Mouse (Mus musculus) erythroid progenitor cell, adult 5-6 weeks (primary cell): Measurements from ENCODE around the gene Gm29609. TPM values are rescaled to one million over a fixed set of nuclear protein-coding genes. Genes with fewer than 3 reads are reported as not detected.

Experiments
- ATAC-seq: replicated peaks from 2 replicates; pipeline ENCODE4 v1.8.0; 2016; ENCODE audit warnings: moderate number of reproducible peaks, mild to moderate bottlenecking, moderate TSS enrichment, inconsistent platforms; ENCODE audit not compliant: poor library complexity, low FRiP score, severe bottlenecking
- total RNA-seq, 2 experiments: library from RNA; stranded (forward) in 1 of 2; stranded (reverse) in 1 of 2; fragments of 150-400 nt in 1 of 2; fragments of 186-747, 209-891 nt in 1 of 2; gene quantifications; 2 replicates each; pipeline versions ENCODE4 v1.2.3 to v1.2.4; 2015 to 2017; ENCODE audit warnings: low replicate concordance in 2 of 2

Gene Gm29609
- total RNA-seq, 2 experiments from 2014 or later: 4.6 TPM; not detected in 1

DNA sequence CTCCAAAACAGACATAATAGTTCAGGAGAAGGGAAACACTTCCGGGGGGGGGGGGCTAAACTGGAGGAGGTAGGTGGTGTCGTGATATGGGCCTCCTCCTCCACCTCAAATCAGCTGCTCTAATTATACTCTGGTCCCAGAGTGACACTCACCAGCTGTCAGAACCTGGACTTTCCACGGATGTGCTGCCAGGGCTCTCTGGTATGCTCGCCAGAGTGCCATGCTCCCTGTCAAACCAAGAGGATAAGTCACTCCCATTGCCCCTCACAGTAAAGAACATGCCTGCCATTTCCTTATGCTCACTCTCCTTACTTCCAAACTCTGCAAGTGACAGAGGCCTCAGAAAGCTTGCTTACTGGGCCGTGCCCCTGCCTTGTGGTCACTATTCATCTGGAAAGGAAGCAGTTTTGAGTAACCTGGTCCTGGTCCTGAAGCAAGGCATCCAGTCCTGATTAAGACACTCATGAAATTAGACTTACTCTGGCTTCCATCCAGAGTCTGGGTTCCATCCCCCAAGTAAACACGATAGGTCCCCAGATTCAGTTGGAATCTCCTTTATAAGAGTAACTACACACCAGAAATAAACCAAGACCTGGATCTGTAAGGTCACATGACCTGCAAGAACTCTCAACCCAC, 26.1 kb downstream of the Gm29609 start:
- ATAC-seq: peak; percentile 6; the same call in 1 of the 2 replicates

DNA sequence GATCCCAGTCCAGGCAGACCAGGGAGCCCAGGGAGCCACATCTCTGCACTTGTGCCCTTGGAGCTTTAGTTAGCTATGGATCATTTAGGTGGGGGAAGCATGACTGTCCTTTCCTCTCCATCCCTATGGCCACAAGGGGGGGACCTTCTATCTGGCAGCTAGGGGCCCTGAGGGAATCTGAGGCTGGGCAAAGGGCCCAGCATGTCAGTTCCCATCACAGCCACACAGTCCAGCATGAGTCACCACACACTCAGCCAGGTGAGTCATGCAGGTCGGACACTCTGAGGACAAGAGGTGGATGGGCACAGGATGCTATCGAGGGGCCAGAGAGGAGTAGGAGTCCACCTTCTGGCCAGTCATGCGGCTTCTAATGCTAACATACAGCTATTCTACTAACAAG, 28.0 kb downstream of the Gm29609 start:
- no peak for ATAC-seq

DNA sequence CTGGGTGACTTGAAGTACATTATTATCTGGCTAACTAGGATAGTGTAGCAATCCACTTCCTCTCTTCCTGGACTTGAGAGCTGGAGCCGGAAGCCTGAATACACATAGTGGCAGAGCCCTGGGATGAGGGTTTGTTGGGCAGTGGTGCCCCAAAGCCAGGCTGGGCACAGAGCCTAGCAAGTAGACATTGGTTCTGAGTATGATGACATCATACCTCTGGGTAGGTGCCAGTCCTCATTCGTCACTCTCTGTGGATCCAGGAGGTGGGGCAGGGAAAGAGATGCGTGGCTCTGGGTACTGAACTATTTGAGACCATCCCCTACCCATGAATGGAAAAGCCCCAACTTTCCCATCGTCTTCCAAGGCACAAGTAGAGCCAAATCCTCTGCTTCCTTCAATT, 29.9 kb downstream of the Gm29609 start:
- no peak for ATAC-seq

DNA sequence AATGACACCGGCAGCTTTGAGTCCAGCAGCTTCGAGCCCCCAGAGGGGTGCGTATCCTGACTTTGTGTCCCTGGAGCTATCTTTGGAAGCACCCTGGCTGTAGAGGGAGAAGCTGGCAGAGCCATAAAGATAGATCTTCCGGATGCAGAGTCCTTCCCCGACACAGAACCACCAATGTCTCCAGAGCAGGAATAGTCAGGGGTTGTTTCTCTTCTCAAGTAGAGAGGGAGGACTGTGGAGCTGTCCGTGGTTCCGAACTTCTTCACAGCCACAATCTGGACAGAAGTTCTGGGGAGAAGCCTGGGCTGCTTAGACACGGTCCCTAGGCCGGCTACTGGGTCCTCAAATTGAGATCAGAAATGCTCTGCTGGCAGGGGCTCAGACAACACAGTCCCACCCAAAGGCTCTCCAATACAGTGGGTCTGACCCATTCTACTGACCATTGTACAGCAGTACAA, 40.7 kb downstream of the Gm29609 start:
- ATAC-seq: no peak

DNA sequence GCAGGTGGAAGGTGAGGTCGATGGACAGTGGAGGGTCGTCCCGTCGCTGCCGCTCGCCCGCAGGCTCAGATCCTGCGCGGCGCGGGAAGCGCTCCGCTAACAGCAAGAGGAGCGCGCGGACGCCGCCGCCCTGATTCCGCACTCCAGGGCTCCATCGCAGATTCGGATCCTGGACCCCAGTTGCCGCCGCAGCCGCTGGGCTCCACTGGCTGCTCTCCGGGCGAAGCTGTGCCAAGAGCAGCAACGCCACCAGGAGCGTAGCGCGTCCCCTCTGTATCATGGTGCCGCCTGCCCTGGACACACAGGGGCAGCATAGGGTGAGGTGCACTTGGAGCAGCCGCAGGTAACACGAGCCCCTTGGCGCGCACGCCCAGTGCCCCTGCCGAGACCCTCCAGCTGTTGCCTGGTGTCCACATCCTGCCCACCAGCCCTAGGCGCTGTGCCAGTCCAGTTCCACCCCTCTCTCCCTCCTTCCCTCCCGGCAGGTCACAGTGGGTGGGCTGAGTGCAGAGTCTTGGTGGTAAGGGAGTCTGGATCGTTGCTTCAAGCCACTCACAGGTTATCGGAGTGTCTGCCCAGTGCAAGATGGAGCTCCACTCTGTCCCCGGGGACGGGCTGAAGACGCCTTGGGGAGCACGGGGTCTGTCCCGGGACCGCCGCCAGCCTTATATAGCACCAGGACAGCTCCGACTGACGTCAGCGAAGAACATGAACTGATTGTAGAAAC, 41.3 kb downstream of the Gm29609 start, which contains the start of gene Ucn:
TSS of gene Ucn (minus strand) at position 589 of the 727 bp plus-strand sequence.
- ATAC-seq: no peak

DNA sequence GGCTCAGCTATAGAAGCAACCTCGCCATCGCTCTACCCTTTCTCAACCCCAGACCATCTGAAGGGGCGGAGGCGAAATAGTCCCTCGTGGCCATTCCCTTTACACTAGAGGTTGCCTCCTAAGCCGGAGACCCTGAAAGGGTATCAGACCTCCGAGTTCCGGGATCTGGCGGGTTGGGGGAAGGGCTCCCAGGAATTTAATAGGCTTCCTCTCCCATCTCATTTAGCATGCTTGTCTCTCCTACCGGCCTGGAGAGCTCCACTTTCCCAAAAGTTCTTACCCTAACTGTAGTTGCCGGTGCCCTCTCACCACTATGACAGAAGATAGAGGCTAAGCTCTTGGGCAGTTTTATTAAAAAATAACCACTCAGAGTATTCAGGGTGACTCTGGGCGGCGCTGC, 42.1 kb downstream of the Gm29609 start:
- no peak for ATAC-seq

DNA sequence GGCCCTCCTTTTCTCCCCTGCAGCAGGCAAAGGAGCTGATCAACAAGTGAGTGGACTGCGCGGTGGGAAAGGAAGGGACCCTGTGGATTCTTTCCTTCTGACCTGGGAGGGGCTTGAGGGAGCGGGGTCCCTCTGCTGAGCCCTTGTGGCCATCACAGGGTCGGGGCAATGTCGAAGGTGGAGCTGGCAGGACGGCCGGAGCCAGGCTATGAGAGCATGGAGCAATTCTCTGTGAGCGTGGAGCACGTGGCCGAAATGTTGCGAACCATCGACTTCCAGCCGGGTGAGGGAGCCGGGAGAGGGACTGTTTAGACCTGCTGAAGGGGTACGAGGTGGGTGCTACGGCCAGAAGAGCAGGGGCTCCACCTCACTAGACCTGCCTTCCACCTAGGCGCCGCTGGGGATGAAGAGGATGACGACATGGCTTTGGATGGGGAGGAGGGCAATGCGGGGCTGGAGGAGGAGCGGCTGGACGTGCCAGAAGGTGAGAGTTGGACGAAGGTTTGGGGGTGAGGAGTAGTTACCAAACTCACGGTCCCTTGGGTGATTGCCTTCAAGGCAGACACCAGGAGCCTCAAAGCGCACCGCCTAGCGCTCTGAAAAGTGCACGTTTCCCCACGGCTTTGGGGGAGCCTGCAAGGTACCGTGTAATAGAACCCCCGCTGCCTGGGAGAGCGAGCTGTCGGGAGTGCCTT, 42.8 kb downstream of the Gm29609 start:
- ATAC-seq: no peak

DNA sequence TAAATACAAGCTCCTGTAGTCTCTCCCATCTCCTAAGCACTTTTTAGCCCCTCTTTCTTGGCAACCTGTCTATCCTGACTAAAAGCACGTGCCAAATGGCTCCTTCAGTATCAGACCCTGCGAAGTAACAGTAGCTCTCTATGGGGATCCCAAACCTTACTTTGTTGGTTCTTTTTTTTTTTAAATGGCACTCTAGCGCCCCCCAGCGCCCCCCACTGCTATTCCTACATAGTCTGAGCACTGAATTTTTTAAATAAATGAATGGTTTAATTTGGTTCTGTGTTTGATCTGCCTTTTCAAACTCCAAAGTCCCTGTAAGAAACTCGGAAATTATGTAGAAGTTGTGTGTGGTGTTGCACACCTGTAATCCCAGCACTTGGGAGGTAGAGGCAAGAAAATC, 53.7 kb downstream of the Gm29609 start:
- ATAC-seq: no peak

DNA sequence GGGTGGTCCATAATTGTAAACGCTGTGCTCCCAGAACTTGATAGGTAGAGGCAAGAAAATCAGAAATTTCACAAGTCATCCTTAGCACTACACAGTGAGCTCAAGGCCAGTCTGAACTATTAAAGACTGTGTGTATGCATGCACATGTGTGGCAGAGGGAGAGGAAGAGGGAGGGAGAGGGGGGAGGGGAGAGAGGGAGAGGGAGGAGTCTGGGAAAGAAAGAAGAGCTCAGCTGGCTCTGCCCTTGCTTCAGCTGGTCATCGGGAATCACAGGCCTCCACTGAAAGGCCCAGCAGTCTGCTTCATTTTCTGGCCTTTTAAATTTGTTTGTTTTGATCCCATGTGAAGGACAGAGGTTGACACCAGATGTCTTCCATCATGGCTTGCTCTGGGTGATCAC, 56.2 kb downstream of the Gm29609 start:
- no peak for ATAC-seq

DNA sequence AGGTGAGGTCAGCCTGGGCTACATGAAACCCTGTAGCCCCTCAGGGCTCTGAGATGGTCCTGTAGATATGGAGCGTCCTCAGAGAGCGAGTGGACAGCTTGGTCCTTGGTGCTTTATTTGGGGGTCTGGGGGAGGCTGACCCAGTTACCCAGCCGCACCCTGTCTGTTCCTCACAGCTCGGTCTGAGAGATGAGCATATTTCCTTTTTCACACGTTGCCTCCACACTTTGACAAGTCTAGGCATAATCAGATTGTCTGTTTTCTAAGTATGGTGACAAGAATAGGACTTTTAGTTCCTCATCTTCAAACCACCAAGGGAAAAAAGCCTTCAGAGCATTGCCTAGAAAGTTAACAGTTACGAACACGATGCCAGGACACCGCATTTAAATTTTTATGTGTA, 58.6 kb downstream of the Gm29609 start:
- no peak for ATAC-seq

DNA sequence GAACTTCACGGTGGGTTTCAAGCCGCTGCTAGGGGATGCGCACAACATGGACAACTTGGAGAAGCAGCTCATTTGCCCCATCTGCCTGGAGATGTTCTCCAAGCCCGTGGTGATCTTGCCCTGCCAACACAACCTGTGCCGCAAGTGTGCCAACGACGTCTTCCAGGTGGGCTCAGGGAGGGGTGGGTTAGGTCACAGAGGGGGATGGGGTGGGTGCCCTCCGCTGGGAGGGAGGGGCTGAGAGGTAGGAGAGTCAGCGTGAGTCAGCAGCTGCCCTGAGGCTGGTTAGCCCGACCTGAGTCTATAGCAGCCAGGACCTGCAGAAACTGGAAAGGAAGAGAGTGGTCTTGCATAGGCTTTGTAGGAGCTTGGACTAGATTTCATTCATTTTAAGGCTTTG, 62.8 kb downstream of the Gm29609 start:
- ATAC-seq: no peak

DNA sequence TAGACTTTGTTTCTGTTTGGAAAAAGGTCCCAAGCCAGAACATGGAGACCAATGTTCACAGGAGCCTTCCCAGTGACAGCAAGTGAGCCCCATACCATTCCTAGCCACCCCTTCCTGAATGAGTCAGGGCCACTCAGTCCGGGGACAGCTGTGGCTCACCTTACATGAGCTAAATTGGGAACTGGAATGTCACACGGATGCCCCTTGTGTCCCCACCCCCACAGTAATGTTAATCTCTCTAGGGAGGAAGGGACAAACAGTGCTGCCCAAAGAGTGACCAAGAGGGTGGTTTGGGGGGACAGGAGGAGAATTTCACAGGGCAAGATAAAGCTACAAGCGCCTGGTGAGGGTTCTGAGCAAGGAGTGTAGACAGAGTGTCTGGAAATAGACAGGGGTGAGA, 63.4 kb downstream of the Gm29609 start, which contains the start of gene Trim54:
TSS of gene Trim54 (plus strand) at position 359 of the 400 bp plus-strand sequence.
- ATAC-seq: no peak

DNA sequence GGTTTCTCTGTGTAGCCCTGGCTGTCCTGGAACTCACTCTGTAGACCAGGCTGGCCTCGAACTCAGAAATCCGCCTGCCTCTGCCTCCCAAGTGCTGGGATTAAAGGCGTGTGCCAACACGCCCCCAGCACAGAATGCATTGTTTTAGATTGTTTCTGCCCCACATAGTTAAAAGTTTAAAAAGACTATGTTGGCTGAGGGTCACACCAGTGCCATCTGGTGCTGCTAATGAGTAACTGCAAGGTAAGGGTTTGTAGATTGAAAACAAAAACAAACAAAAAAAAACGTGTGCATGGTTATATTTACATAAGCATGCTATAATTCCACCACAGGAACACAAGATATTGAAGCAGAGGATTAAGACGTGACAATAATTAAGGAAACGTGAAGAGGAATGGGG, 68.9 kb downstream of the Gm29609 start:
- ATAC-seq: no peak

DNA sequence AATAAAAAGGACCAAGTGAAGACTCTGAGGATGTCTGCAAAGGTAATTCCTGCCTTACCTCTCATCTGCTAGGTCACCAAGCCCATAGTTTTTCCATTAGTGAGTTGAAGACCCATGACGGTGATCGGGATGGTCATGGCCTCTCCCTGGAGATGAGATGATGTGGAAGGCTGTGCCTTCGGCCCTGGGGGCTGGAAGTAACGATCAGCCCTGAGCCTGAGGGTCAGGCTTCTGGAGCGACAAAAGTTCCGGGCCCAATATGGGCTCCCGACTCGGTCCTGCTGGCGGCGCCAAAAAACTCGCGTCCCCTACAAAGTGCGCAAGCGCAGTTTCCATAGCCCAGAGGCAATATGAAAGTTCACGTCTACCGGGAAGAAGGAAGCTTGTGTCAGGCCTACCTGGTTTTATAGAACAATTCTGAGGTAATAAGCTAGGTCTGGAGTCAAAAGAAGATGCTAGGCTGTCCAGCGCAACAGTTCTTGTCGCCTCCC, 71.7 kb downstream of the Gm29609 start, which contains the start of gene Slc30a3:
TSS of gene Slc30a3 (minus strand) at position 238 of the 491 bp plus-strand sequence.
- ATAC-seq: no peak

DNA sequence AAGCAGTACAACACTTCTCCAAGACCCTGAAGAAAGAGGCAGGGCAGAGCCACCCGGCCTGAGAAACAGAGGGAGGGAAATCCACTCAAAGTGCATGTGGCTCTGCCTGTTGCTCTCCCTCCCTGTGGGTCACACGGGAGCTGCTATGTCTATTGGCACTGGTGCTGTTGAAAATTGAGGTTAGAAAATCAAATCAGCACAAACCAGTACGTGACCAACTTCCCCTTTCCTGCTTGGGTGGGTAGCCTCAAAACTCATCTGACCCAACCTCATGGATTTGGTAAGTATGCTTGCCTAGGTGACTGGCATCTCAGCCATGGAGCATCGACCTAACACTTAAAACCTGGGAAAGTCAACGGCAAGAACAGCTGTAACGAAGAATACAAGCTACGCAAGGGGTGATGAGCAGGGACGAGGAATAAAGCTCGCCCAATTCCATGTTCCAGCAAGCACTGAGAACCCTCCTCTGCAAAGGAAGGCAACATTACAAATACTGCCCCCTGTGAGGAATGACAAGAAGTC, 73.8 kb downstream of the Gm29609 start, which contains the start of gene Dnajc5g:
TSS of gene Dnajc5g (plus strand) at position 472 of the 522 bp plus-strand sequence.
- no peak for ATAC-seq

DNA sequence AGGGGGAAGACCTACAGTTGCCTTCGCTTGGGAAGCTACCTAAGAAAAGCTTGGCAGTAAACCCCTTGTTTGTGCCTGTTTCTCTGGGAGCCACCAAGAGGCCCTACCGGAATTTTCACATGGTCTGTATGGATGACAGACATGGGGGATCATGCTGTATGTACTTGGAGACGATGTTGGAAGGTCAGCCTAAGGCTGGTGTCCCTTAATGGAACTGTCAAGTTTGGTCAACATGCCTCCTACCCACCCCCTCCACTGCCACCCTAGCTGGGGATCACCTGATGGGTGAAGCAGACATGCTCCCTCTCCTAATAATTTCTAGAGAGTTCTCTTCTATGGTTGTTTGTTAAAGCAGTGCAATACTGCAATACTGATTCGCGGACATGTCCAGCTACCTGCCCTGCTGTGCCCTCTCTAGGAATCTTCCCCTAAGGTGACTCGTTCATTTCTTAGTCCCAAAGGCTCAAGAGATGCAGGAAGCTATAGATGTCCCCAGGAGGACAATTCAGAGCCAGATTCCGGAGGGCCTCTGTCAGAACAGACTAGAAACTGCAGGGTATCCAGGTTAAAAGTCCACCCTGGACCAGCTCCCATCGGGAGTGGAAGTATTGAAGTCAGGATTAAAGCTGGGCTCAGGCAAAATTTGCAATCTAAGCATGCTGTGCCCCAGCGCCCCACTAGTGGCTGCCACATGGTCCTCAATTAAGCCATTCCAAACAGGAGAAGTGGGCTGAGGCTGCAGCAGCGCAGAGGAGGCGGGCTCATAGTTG, 83.8 kb downstream of the Gm29609 start:
- ATAC-seq: no peak

DNA sequence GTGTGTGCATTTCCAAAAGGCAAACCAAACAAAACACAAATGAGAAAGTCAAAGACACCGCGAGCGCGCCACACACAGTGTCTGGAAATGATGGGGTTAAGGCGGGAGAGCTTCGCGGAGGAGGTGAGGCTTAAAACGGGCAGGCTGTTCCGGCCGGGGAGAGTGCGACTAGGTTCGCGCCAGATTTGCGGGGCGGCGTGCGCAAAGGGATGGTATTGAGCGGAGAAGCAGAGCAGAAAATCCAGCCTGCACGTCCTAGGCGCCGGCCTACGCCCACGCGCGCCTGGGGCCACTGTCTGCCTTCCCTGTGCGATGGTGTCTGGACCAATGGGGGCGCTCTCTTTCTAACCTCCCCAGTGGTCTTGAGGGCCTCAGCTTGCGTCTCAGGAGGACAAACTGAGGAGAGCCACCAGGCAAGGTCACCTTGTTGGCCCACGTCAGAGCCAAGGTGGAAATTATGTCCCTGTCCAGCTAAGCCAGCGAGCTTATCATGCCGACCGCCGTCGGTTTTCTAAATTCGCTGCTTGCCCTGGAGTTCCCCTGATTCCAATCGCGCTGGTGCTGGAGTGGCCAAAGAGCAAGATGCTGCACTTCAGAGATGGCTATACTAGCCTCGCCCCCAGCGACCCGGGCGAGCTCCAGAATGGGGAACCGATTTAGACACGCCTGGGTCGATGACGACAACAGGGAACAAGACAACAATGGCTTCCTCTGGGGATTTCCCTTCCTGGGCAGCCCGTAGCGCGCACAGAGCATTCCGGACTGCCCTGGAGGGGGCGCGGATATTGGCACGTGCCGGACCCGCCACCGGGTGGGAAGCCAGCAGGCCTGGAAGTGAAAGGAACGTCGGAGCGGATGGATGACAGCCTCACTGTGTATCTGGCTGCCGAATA, 84.7 kb downstream of the Gm29609 start:
- ATAC-seq: no peak
